Mouse (Mus musculus): ENCODE results near the gene Olfr1219. TPM values are rescaled to one million over a fixed set of nuclear protein-coding genes. Genes with fewer than 3 reads are reported as not detected.

Olfr1219 gene
- not detected in 2 replicates for polyA plus RNA-seq (2012; rRNA removed)

- WGBS: 48% methylated on average over 1 of the region's 1 CpGs
Observed at GRCm38 (mm10) chr2:89083413-89083812, at the start of gene Olfr1219. Gene Olfr1219 (minus strand): TSS chr2:89083513.

GRCm38 (mm10) chr2:89132954-89133353 is 49.6 kb upstream of the Olfr1219 start, which contains the start of gene Olfr1222:
Gene Olfr1222 (minus strand): TSS chr2:89133054.
- no peak for DNase-seq (ENCODE audit: low read depth, low spot score)
- 52% methylated on average over 3 of the region's 3 CpGs for WGBS

More at GRCm38 (mm10) chr2:89083413-89083812, at the start of gene Olfr1219:
- DNase-seq (ENCODE audit: low read depth, low spot score): no peak

- DNase-seq (ENCODE audit: low read depth, low spot score): no peak
- 76% methylated on average over 2 of the region's 2 CpGs for WGBS
Observed at GRCm38 (mm10) chr2:89117183-89117582, 33.9 kb upstream of the Olfr1219 start, which contains the start of gene Olfr1221. Gene Olfr1221 (minus strand): TSS chr2:89117283.

- 62% methylated on average over 3 of the region's 3 CpGs for WGBS
- DNase-seq (ENCODE audit: low read depth, low spot score): no peak
Observed at GRCm38 (mm10) chr2:89106735-89107134, 23.4 kb upstream of the Olfr1219 start, which contains the start of gene Olfr1220. Gene Olfr1220 (minus strand): TSS chr2:89106835.

GRCm38 (mm10) chr2:89105651-89106050 is 22.3 kb upstream of the Olfr1219 start:
- no peak for DNase-seq (ENCODE audit: low read depth, low spot score)

GRCm38 (mm10) chr2:89093848-89094247 is 10.5 kb upstream of the Olfr1219 start:
- 96% methylated on average over 1 of the region's 1 CpGs for WGBS
- DNase-seq (ENCODE audit: low read depth, low spot score): no peak

GRCm38 (mm10) chr2:89081487-89081886 is 1.8 kb downstream of the Olfr1219 start:
- no peak for DNase-seq (ENCODE audit: low read depth, low spot score)

- no peak for DNase-seq (ENCODE audit: low read depth, low spot score)
Observed at GRCm38 (mm10) chr2:89061087-89061486, 22.2 kb downstream of the Olfr1219 start, which contains the start of gene Olfr1218. Gene Olfr1218 (minus strand): TSS chr2:89061187.

GRCm38 (mm10) chr2:89031965-89032364 is 51.3 kb downstream of the Olfr1219 start, which contains the start of gene Olfr1217:
Gene Olfr1217 (minus strand): TSS chr2:89032065.
- WGBS: 51% methylated on average over 2 of the region's 2 CpGs
- DNase-seq (ENCODE audit: low read depth, low spot score): no peak

Other genes starting within 250 kb of the Olfr1219 start
- not detected in 2 replicates for gene Olfr1204, start 234.2 kb downstream of the Olfr1219 start, polyA plus RNA-seq (2012; rRNA removed)
- not detected in 2 replicates for gene Olfr1206, start 220.3 kb downstream of the Olfr1219 start, polyA plus RNA-seq (2012; rRNA removed)
- not detected in 2 replicates for gene Olfr1208, start 181.2 kb downstream of the Olfr1219 start, polyA plus RNA-seq (2012; rRNA removed)
- not detected in 2 replicates for gene Olfr1209, start 168.4 kb downstream of the Olfr1219 start, polyA plus RNA-seq (2012; rRNA removed)
- not detected in 2 replicates for gene Olfr1211, start 145.4 kb downstream of the Olfr1219 start, polyA plus RNA-seq (2012; rRNA removed)
- not detected in 2 replicates for gene Olfr1212, start 129.5 kb downstream of the Olfr1219 start, polyA plus RNA-seq (2012; rRNA removed)
- gene Gm13762, start 103.2 kb downstream of the Olfr1219 start, polyA plus RNA-seq (2012; rRNA removed): not detected in 2 replicates
- gene Olfr1214, start 90.9 kb downstream of the Olfr1219 start, polyA plus RNA-seq (2012; rRNA removed): not detected in 2 replicates
- gene Olfr1215, start 76.5 kb downstream of the Olfr1219 start, polyA plus RNA-seq (2012; rRNA removed): not detected in 2 replicates
- not detected in 2 replicates for gene Olfr1216, start 65.2 kb downstream of the Olfr1219 start, polyA plus RNA-seq (2012; rRNA removed)
- gene Olfr1217, start 51.4 kb downstream of the Olfr1219 start, polyA plus RNA-seq (2012; rRNA removed): not detected in 2 replicates
- gene Olfr1218, start 22.3 kb downstream of the Olfr1219 start, polyA plus RNA-seq (2012; rRNA removed): not detected in 2 replicates
- gene Olfr1220, start 23.3 kb upstream of the Olfr1219 start, polyA plus RNA-seq (2012; rRNA removed): not detected in 2 replicates
- gene Olfr1221, start 33.8 kb upstream of the Olfr1219 start, polyA plus RNA-seq (2012; rRNA removed): not detected in 2 replicates
- not detected in 2 replicates for gene Olfr1222, start 49.5 kb upstream of the Olfr1219 start, polyA plus RNA-seq (2012; rRNA removed)
- gene Olfr1223, start 68.0 kb upstream of the Olfr1219 start, polyA plus RNA-seq (2012; rRNA removed): not detected in 2 replicates
- not detected in 2 replicates for gene Olfr1224-ps1, start 80.6 kb upstream of the Olfr1219 start, polyA plus RNA-seq (2012; rRNA removed)
- not detected in 2 replicates for gene Olfr1225, start 91.2 kb upstream of the Olfr1219 start, polyA plus RNA-seq (2012; rRNA removed)
- gene Olfr1226, start 116.5 kb upstream of the Olfr1219 start, polyA plus RNA-seq (2012; rRNA removed): not detected in 2 replicates
- not detected in 2 replicates for gene Olfr1228, start 170.5 kb upstream of the Olfr1219 start, polyA plus RNA-seq (2012; rRNA removed)
- gene Olfr1229, start 204.5 kb upstream of the Olfr1219 start, polyA plus RNA-seq (2012; rRNA removed): not detected in 2 replicates
- gene Olfr1230, start 213.8 kb upstream of the Olfr1219 start, polyA plus RNA-seq (2012; rRNA removed): not detected in 2 replicates
- not detected in 2 replicates for gene Olfr1231, start 223.6 kb upstream of the Olfr1219 start, polyA plus RNA-seq (2012; rRNA removed)
- not detected in 2 replicates for gene Olfr1232, start 246.2 kb upstream of the Olfr1219 start, polyA plus RNA-seq (2012; rRNA removed)